ENCODE assay signal across 28 mouse cellular contexts in genomic region chr2:53796605-53797004, GRCm38 (mm10).
"Had no signal": no experiment of that assay in that cellular context is flagged by ENCODE, and none has a peak within 500 bp of the region (broad histone marks: within the 10 kb centered on the region; RNA-seq: fewer than 3 reads in every experiment).

No protein-coding gene starts in this region.

- H3K27ac ChIP-seq: left cerebral cortex, adult 2 months; limb, embryonic 10.5 days; limb, embryonic 12.5 days; limb, embryonic 13.5 days; limb, embryonic 15.5 days; liver, embryonic 12.5 days; liver, embryonic 13.5 days; liver, embryonic 14.5 days; liver, embryonic 15.5 days; lung, embryonic 15.5 days; macrophage; midbrain, embryonic 12.5 days; midbrain, embryonic 13.5 days; midbrain, embryonic 15.5 days had no signal

- H3K9ac ChIP-seq: limb, embryonic 12.5 days; limb, embryonic 13.5 days; limb, embryonic 15.5 days; liver, embryonic 12.5 days; liver, embryonic 13.5 days; liver, embryonic 14.5 days; liver, embryonic 15.5 days; lung, embryonic 14.5 days; lung, embryonic 15.5 days; midbrain, embryonic 12.5 days; midbrain, embryonic 13.5 days; midbrain, embryonic 15.5 days had no signal

- H3K4me1 ChIP-seq: limb, embryonic 10.5 days; limb, embryonic 12.5 days; limb, embryonic 13.5 days; limb, embryonic 15.5 days; liver, embryonic 12.5 days; liver, embryonic 13.5 days; liver, embryonic 15.5 days; lung, embryonic 15.5 days; megakaryocyte, embryonic 14.5 days; midbrain, embryonic 12.5 days; midbrain, embryonic 13.5 days; midbrain, embryonic 15.5 days had no signal

- H3K27me3 ChIP-seq: limb, embryonic 12.5 days; limb, embryonic 13.5 days; limb, embryonic 15.5 days; liver, embryonic 12.5 days; liver, embryonic 13.5 days; liver, embryonic 15.5 days; lung, embryonic 15.5 days; megakaryocyte, embryonic 14.5 days; midbrain, embryonic 12.5 days; midbrain, embryonic 13.5 days; midbrain, embryonic 15.5 days had no signal

- H3K9me3 ChIP-seq: limb, embryonic 10.5 days; limb, embryonic 12.5 days; limb, embryonic 13.5 days; limb, embryonic 15.5 days; liver, embryonic 12.5 days; liver, embryonic 13.5 days; liver, embryonic 15.5 days; lung, embryonic 15.5 days; megakaryocyte, embryonic 14.5 days; midbrain, embryonic 12.5 days; midbrain, embryonic 13.5 days; midbrain, embryonic 15.5 days had no signal

- H3K36me3 ChIP-seq: limb, embryonic 10.5 days; limb, embryonic 12.5 days; limb, embryonic 13.5 days; limb, embryonic 15.5 days; liver, embryonic 12.5 days; liver, embryonic 13.5 days; liver, embryonic 15.5 days; lung, embryonic 15.5 days; midbrain, embryonic 12.5 days; midbrain, embryonic 13.5 days; midbrain, embryonic 15.5 days had no signal

- H3K4me2 ChIP-seq: limb, embryonic 12.5 days; limb, embryonic 13.5 days; limb, embryonic 15.5 days; liver, embryonic 12.5 days; liver, embryonic 13.5 days; liver, embryonic 15.5 days; lung, embryonic 14.5 days; lung, embryonic 15.5 days; midbrain, embryonic 12.5 days; midbrain, embryonic 13.5 days; midbrain, embryonic 15.5 days had no signal

- DNase-seq: layer of hippocampus, postnatal 36 days; left cerebral cortex, postnatal 4 days; liver, embryonic 13.5 days; lung, adult 18-20 months; lung, adult 2 months; lung, embryonic 14.5 days; lung, postnatal 10 days; lung, postnatal 14 days; lung, postnatal 36 days; lung, postnatal 4 days; midbrain, embryonic 14.5 days had no signal

- H3K4me3 ChIP-seq: left cerebral cortex, adult 2 months; limb, embryonic 10.5 days; limb, embryonic 12.5 days; limb, embryonic 13.5 days; limb, embryonic 15.5 days; liver, embryonic 12.5 days; liver, embryonic 13.5 days; liver, embryonic 15.5 days; lung, embryonic 15.5 days; megakaryocyte, embryonic 14.5 days; midbrain, embryonic 12.5 days; midbrain, embryonic 13.5 days; midbrain, embryonic 15.5 days; myocyte had no signal

- ATAC-seq: liver, embryonic 12.5 days; lung, postnatal 0 days; midbrain, embryonic 13.5 days; midbrain, embryonic 15.5 days; midbrain, embryonic 16.5 days had no signal
